Mouse (Mus musculus) liver, adult 2 months (tissue): ENCODE results near the gene Zfp212.

Experiments
- CTCF ChIP-seq: fragments of 200-500 bp; IDR thresholded peaks from 2 replicates; pipeline ENCODE4 v1.5.1; 2011; ENCODE audit warnings: low read depth, low read length, control low read depth
- POLR2A ChIP-seq: fragments of 200-500 bp; IDR thresholded peaks from 2 replicates; pipeline ENCODE4 v1.6.1; 2011; ENCODE audit warnings: low read length, control low read depth; ENCODE audit not compliant: insufficient read depth; ENCODE audit errors: extremely low read depth

GRCm38 (mm10) chr6:47877058-47877457, 43.2 kb upstream of the Zfp212 start, which contains the start of gene Zfp282:
- no peak for TF ChIP-seq CTCF
- TF ChIP-seq POLR2A: no peak
